Mouse (Mus musculus): Measurements from ENCODE around the gene Dct.

Gene Dct

DNA sequence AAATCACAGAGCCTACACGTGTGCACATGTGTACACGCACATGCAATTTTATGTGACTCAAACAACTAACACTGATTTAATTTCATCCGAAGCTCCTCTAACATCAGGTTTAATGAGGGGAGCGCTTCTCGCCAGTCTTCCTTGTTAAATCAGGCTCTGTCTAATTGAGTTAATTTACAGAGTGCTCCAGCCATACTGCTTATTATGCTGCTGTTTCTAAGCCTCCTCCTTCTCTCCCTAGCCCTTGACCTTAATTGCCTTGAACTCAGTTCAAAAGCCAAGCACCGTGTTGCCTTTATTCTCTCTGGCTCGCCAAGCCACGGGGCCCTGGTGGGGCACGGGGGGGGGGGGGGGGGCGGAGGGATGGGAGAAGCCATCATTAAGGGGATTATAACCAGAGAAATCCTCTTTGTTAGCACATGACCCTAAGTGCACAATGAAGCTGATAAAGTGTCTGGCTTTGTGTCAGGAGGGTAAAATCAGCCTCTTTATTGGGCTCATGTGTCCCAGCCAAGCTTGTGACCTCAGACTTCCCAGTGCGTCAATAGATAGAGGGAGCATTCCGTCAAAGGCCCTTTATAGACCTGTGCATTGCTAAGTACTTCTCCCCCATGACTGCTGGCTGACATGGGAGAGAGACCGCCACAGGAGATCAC is at the start of gene Dct:
Dct (minus strand) TSS at position 270 of the 656 bp plus-strand sequence.
- DNase-seq: no peak

DNA sequence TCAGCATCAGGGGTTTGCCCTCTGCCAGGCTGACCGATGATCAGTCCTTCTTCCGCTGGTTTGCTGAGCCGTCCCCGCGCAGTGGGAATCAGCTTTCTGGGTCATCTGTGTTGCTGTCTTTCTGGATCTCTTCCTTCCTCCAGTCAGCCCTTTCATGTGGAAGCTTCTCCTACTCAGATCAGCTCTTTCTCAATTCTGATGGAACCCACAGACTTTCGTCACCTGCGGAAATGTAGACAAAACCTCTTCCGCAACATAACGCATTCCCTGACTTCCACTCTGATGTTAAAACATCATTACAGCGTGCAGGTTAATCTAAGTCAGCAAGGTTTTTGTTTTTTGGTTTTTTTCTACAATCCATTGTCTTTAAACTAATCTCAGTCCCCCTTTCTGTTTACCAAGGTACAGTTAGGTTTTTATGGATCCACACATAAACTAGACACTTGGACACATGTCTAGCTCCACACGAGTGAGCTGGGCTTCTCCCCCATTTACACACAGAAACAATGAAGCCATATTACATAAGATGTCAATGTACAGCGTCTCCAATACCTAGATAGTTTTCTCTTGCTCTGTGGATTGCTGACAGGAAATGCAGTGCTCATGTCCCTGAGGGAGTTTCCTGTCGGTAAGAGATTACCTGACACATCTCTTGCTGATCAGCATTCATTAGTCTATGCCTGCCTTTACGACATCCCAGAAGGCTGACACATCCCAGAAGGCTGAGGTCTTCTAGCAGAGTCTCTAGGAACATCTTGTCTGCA is 49.4 kb upstream of the Dct start:
- DNase-seq: no peak

- DNase-seq: no peak
Observed at GRCm38 (mm10) chr14:118098265-118098664, 46.2 kb upstream of the Dct start.

- no peak for DNase-seq
Observed at GRCm38 (mm10) chr14:118089806-118090392, 37.9 kb upstream of the Dct start.

DNA sequence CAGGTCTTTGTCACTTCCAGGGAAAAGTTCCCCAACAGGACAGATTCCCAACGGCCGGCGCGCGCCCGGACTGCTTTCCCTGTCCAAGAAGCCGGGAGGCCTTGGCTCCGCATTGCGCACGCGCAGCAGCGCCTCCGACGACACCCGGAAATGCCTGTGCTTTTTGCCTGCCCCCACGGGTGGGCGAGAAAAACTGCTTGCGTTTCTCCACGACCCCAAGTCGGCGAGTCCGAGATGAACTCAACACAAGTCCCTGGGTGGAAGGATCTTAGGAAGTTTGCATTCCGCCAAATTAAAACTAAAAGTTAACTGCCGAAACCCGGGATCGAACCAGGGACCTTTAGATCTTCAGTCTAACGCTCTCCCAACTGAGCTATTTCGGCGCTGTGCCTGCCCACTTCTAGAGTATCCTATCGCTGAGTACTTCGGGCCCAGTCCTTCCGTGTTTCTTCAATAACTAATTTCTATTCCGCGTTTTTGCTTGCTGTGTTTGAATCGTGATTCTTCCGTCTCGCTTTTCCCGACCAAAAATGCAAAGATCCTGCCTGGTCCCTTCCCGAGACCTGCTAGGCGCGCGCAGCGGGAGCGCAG is 37.3 kb upstream of the Dct start:
- DNase-seq: peak; percentile 80 to 88

GRCm38 (mm10) chr14:118088437-118089207 is 36.6 kb upstream of the Dct start:
- no peak for DNase-seq

- DNase-seq: no peak
Observed at GRCm38 (mm10) chr14:118086271-118087035, 34.4 kb upstream of the Dct start.

DNA sequence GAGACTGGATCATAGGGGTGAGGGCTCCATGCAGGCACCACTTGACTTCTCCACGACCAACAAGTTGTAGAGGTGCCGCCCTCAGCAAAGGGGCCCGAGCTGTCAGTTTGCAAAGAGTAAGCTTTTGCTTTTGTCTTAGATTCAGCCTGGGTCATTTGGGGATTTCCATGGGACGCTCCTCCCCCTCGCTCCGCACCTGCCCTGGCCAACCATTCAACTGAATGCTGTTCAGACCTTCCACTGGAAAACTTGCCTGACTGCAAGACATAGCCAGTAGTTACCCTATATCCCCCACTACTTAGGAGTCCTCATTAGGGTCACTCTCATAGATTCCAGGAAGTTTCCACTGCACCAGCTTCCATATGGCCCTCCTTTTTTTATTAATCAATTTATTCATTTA is 31.8 kb upstream of the Dct start:
- no peak for DNase-seq

DNA sequence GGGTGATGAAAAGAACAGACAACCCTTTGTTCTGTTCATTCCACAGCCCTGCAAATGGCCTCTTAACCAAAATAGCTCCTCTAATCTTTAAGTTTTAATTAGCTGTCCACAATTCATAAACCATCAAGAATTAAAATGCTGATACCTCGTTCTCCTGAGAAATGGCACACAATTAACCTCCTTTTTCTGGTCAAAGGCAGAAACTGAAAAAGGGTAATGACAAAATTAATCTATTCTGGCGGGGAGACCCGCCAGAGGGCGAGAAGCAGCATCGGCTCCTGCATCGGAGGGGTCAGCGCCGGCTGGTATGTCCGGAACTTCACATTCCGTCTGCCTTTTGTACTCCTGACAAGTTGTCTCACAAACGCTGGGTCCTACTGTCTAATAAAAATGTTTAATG is 28.6 kb upstream of the Dct start:
- no peak for DNase-seq

GRCm38 (mm10) chr14:118070100-118070499 is 18.1 kb upstream of the Dct start:
- DNase-seq: no peak

DNA sequence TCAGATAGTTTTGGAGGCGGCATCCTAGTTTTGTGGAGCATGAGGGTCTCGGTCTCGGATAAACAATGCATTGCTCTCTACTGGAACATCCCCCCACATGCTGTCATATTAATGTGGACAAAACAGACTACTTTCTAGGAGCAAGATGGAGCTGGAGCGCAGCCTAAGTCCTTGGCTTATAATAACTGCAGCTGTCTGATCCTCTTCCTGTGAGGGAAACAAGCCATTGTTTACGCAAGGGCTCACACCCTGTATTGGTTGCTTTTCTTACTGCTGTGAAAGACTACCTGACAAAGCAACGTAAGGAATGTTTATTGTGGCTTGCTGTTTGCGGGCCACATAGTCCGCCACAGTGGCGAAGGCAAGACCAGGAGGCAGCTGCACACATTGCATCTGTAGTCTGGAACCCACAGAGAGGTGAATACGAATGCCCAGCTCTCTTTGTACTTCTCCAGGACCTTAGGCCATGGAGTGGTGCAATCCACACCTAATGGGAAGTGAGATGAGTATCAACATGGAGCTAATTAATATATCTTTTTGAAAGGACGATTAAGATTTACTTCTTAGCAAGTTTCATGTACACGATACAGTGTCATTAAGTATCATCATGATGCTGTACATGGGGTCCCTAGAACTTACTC is 17.5 kb upstream of the Dct start:
- DNase-seq: no peak

- DNase-seq: no peak
Observed at GRCm38 (mm10) chr14:118061766-118062432, 9.9 kb upstream of the Dct start.

DNA sequence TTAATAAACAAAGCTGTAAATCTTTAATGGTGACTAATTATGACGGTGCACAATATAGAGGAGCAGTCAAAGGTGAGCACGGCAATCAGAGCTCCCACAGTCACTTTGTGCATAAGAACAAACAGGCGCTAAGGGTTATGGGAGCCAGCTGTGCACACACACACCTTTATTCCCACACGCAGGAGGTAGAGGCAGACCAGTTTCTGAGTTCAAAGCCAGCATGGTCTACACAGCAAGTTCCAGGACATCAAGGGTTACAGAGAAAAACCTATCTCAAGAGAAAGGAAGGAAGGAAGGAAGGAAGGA is 6.5 kb upstream of the Dct start:
- no peak for DNase-seq

DNA sequence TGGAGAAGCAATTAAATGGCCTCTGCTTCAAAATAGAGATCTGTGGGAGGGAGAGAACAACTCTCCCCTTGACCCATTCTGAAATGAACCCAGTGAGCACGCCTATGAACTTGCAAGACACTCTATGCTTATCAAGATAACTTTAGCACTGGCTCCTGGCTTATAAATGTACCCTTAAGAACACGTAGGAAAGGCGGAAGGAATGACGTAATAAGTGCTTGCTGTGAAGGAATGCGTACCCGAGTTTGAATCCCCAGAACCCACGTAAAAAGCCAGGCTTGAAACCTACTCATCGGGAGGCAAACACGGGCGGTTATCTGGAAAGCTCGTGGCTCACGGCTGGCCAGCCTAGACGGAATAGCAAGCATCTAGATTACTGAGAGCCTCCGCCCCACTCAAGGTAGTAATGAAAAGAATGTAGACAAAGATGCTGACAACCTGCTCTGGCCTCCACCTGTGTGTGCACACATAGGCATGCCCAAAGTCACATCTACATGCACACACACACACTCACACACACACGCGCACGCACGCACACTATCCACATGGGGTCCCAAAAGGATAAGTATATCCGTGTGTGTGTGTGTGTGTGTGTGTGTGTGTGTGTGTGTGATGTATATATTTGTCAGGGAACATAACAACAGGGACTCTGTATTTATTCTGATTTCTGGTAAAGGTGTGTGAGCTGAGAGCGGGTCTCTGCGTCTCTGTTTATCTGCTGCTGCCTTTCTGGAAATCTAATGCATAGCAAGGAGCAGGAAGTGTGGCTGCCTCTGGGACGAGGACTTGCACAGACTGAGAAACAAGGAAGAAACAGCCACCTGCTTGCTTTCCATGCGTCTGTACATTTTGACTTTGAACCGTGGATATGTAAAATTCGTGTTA is 5.9 kb upstream of the Dct start:
- DNase-seq: no peak

- DNase-seq: no peak
Observed at GRCm38 (mm10) chr14:118052770-118053169, 726 bp upstream of the Dct start.

DNA sequence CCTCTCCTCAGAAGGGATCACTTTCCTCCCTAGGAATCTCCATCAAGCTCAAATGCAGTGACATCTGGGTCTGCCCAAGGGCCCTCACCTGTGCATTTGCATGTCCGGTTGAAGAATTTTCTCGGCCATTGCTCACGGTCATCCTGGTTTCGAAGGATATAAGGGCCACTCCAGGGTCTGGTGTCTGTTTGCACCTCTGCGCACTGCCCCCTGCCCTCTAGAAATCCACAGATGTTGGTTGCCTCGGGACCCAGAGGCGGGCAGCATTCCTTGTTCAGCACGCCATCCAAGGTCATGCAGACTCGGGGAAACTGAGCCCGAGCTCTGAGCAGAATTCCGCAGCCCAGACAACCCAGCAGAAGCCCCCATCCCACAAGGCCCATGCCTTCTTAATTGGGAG is 648 bp downstream of the Dct start:
- DNase-seq: no peak

GRCm38 (mm10) chr14:118050990-118051389 is 1.1 kb downstream of the Dct start:
- DNase-seq: no peak

GRCm38 (mm10) chr14:118050431-118050830 is 1.6 kb downstream of the Dct start:
- DNase-seq: no peak

- DNase-seq: no peak
Observed at GRCm38 (mm10) chr14:118049648-118050238, 2.3 kb downstream of the Dct start.

DNA sequence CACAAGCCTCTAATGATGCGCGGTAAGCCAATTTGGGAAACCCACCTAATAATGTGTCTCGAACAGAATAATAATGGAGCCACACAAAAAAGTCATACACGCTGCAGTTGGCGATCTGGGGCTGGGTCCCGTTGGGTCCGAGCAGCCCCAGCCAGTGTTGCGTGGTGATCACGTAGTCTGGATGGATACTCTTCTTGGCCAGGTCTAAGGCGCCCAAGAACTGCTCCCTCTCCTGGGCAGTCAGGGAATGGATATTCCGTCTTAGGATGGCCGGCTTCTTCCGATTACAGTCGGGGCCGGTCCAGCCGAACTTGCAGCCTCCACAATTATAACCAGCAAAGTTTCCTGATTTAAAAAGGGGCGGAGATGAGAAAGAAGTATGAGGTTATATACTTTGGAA is 9.1 kb downstream of the Dct start:
- no peak for DNase-seq
